Mouse (Mus musculus): ENCODE data around the gene Ddit4.

DNA sequence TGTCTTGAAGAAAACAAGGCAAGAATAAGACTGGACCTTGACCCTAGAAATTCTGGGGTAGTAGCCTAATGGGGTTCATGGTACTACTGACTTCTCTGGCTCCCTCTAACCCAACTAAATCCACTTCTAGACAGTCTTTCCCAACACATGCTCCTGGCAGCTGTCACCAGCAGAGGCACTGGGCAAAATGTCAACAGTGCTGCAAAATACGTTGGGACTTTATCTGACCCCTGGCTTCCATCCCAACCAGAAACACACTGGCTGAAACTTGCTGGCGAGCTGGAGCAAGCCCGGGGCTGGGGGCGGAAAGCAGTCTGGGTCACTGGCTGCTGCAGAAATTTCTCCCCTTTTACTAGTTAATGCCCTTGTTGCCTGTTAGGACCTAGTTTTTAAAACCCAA is 35.5 kb downstream of the Ddit4 start:
- TF ChIP-seq POLR2A (IDR thresholded peaks at IDR 0.05; ENCODE audit: borderline replicate concordance, insufficient read depth, low read length) = no peak
- TF ChIP-seq CTCF (IDR thresholded peaks at IDR 0.05; ENCODE audit: borderline replicate concordance, insufficient read depth, low read depth, low read length) = no peak
